Mouse (Mus musculus) MEL (cell line): ENCODE measurements around the gene 1700123O20Rik. TPM values are rescaled to one million over a fixed set of nuclear protein-coding genes. Genes with fewer than 3 reads are reported as not detected.

Experiments used
- DNase-seq: peaks from one replicate; pipeline ENCODE4 v3.0.0; 2011; ENCODE audit warnings: low read depth, low spot score
- H3K27ac ChIP-seq: 2 replicates; pipeline ENCODE4 v1.5.1; 2012; ENCODE audit warnings: low read depth, mild to moderate bottlenecking, control low read depth, low read length, moderate library complexity; ENCODE audit not compliant: control insufficient read depth
- H3K27me3 ChIP-seq, 2 experiments: fragments of 150-350 bp in 1 of 2; sonication (generic) in 1 of 2; 2 replicates each; pipeline ENCODE4 v1.6.1; 2012; ENCODE audit warnings: low read length in 2 of 2, mild to moderate bottlenecking in 2 of 2, improper control_type of control experiment in 1 of 2, moderate library complexity in 1 of 2; ENCODE audit not compliant: insufficient read depth in 2 of 2, control insufficient read depth in 1 of 2
- H3K36me3 ChIP-seq, 2 experiments: 2 replicates each; pipeline ENCODE4 v1.6.1; 2012 to 2014; ENCODE audit warnings: low read length in 2 of 2, improper control_type of control experiment in 1 of 2, inconsistent platforms in 1 of 2, mild to moderate bottlenecking in 1 of 2; ENCODE audit not compliant: insufficient read depth in 2 of 2, control insufficient read depth in 1 of 2
- H3K4me1 ChIP-seq, 2 experiments: fragments of 150-350 bp in 1 of 2; sonication (generic) in 1 of 2; 2 replicates each; pipeline ENCODE4 v1.6.1; 2012; ENCODE audit warnings: low read length in 2 of 2, improper control_type of control experiment in 1 of 2, mild to moderate bottlenecking in 1 of 2; ENCODE audit not compliant: insufficient read depth in 2 of 2, control insufficient read depth in 1 of 2
- H3K4me3 ChIP-seq, 2 experiments: fragments of 150-350 bp in 1 of 2; sonication (generic) in 1 of 2; 2 replicates each; pipeline ENCODE4 v1.5.1; 2012; ENCODE audit warnings: low read depth in 2 of 2, low read length in 2 of 2, mild to moderate bottlenecking in 2 of 2, moderate library complexity in 2 of 2, control low read depth in 1 of 2, improper control_type of control experiment in 1 of 2; ENCODE audit not compliant: control insufficient read depth in 1 of 2, insufficient read depth in 1 of 2
- H3K79me2 ChIP-seq: 2 replicates; pipeline ENCODE4 v1.6.1; 2012; ENCODE audit warnings: mild to moderate bottlenecking, low read length, moderate library complexity; ENCODE audit not compliant: control insufficient read depth, poor library complexity, insufficient read depth
- H3K9ac ChIP-seq: 2 replicates; pipeline ENCODE4 v1.6.1; 2012; ENCODE audit warnings: low read depth, mild to moderate bottlenecking, control low read depth, low read length, moderate library complexity; ENCODE audit not compliant: control insufficient read depth, poor library complexity, severe bottlenecking
- H3K9me3 ChIP-seq: fragments of 150-350 bp; sonication (generic); replicated peaks from 2 replicates; pipeline ENCODE4 v1.6.1; 2012; ENCODE audit warnings: mild to moderate bottlenecking, low read length, improper control_type of control experiment, moderate library complexity; ENCODE audit not compliant: insufficient read depth
- BHLHE40 ChIP-seq: IDR thresholded peaks from 2 replicates; pipeline ENCODE4 v1.6.1; 2012; ENCODE audit warnings: low read depth, mild to moderate bottlenecking, inconsistent platforms, low read length, improper control_type of control experiment, borderline replicate concordance
- CHD1 ChIP-seq: IDR thresholded peaks from 2 replicates; pipeline ENCODE4 v1.6.1; 2012; ENCODE audit warnings: low read depth, mild to moderate bottlenecking, inconsistent platforms, low read length, improper control_type of control experiment
- CHD2 ChIP-seq: IDR thresholded peaks from 2 replicates; pipeline ENCODE4 v1.6.1; 2011; ENCODE audit warnings: low read length, improper control_type of control experiment
- CTCF ChIP-seq, 3 experiments: IDR thresholded peaks in 2 of 3; conservative IDR thresholded peaks in 1 of 3; 2 replicates each; pipeline ENCODE4 v1.5.1; 2011 to 2012; ENCODE audit warnings: low read length in 3 of 3, low read depth in 2 of 3, mild to moderate bottlenecking in 2 of 3, improper control_type of control experiment in 1 of 3, inconsistent platforms in 1 of 3, mixed read lengths in 1 of 3, moderate library complexity in 1 of 3; ENCODE audit not compliant: control insufficient read depth in 1 of 3, insufficient read depth in 1 of 3, poor library complexity in 1 of 3, severe bottlenecking in 1 of 3
- E2F4 ChIP-seq: IDR thresholded peaks from 2 replicates; pipeline ENCODE4 v1.6.1; 2011; ENCODE audit warnings: low read depth, low read length, improper control_type of control experiment, borderline replicate concordance
- ELF1 ChIP-seq: IDR thresholded peaks from 2 replicates; pipeline ENCODE4 v1.6.1; 2014; ENCODE audit warnings: low read depth, mild to moderate bottlenecking, inconsistent platforms, low read length, improper control_type of control experiment, moderate library complexity
- EP300 ChIP-seq, 2 experiments: IDR thresholded peaks; 2 replicates each; pipeline ENCODE4 v1.6.1; 2011; ENCODE audit warnings: improper control_type of control experiment in 2 of 2, low read length in 2 of 2, low read depth in 1 of 2, mild to moderate bottlenecking in 1 of 2
- ETS1 ChIP-seq: IDR thresholded peaks from 2 replicates; pipeline ENCODE4 v1.6.1; 2012; ENCODE audit warnings: low read depth, mild to moderate bottlenecking, inconsistent platforms, low read length, improper control_type of control experiment, moderate library complexity
- GABPA ChIP-seq: IDR thresholded peaks from 2 replicates; pipeline ENCODE4 v1.6.1; 2012; ENCODE audit warnings: low read depth, mild to moderate bottlenecking, inconsistent platforms, low read length, improper control_type of control experiment, moderate library complexity
- GATA1 ChIP-seq: IDR thresholded peaks from 2 replicates; pipeline ENCODE4 v1.6.1; 2011; ENCODE audit warnings: low read depth, low read length, improper control_type of control experiment
- JUND ChIP-seq: IDR thresholded peaks from 2 replicates; pipeline ENCODE4 v1.6.1; 2011; ENCODE audit warnings: low read depth, mild to moderate bottlenecking, improper control_type of control experiment, low read length
- MAFK ChIP-seq: IDR thresholded peaks from 2 replicates; pipeline ENCODE4 v1.6.1; 2011; ENCODE audit warnings: low read depth, mild to moderate bottlenecking, low read length, improper control_type of control experiment, borderline replicate concordance
- MAZ ChIP-seq: IDR thresholded peaks from 2 replicates; pipeline ENCODE4 v1.6.1; 2012; ENCODE audit warnings: low read depth, mild to moderate bottlenecking, inconsistent platforms, low read length, improper control_type of control experiment
- MYB ChIP-seq: IDR thresholded peaks from 2 replicates; pipeline ENCODE4 v1.6.1; 2011; ENCODE audit warnings: mild to moderate bottlenecking, low read depth, low read length, improper control_type of control experiment
- MYC ChIP-seq: IDR thresholded peaks from 2 replicates; pipeline ENCODE4 v1.6.1; 2011; ENCODE audit warnings: low read depth, mild to moderate bottlenecking, low read length, improper control_type of control experiment, moderate library complexity
- POLR2AphosphoS5 ChIP-seq: IDR thresholded peaks from 2 replicates; pipeline ENCODE4 v1.6.1; 2012; ENCODE audit warnings: low read depth, borderline replicate concordance, mild to moderate bottlenecking, inconsistent platforms, low read length, moderate library complexity, mixed read lengths
- RAD21 ChIP-seq: IDR thresholded peaks from 2 replicates; pipeline ENCODE4 v1.6.1; 2011; ENCODE audit warnings: mild to moderate bottlenecking, low read depth, low read length, improper control_type of control experiment
- RCOR1 ChIP-seq: IDR thresholded peaks from 2 replicates; pipeline ENCODE4 v1.6.1; 2012; ENCODE audit warnings: low read depth, mild to moderate bottlenecking, inconsistent platforms, low read length, improper control_type of control experiment
- SIN3A ChIP-seq: IDR thresholded peaks from 2 replicates; pipeline ENCODE4 v1.6.1; 2012; ENCODE audit warnings: low read length, improper control_type of control experiment, inconsistent platforms
- TCF12 ChIP-seq: IDR thresholded peaks from 2 replicates; pipeline ENCODE4 v1.6.1; 2014; ENCODE audit warnings: low read depth, mild to moderate bottlenecking, inconsistent platforms, low read length, improper control_type of control experiment, moderate library complexity
- UBTF ChIP-seq: IDR thresholded peaks from 2 replicates; pipeline ENCODE4 v1.6.1; 2012; ENCODE audit warnings: low read depth, mild to moderate bottlenecking, inconsistent platforms, low read length, improper control_type of control experiment, moderate library complexity, borderline replicate concordance; ENCODE audit not compliant: insufficient read depth
- USF1 ChIP-seq: IDR thresholded peaks from 2 replicates; pipeline ENCODE4 v1.6.1; 2014; ENCODE audit warnings: low read depth, mild to moderate bottlenecking, inconsistent platforms, low read length, improper control_type of control experiment, moderate library complexity
- ZKSCAN1 ChIP-seq: IDR thresholded peaks from 2 replicates; pipeline ENCODE4 v1.6.1; 2012; ENCODE audit warnings: low read depth, mild to moderate bottlenecking, inconsistent platforms, low read length, improper control_type of control experiment, moderate library complexity
- ZNF384 ChIP-seq: IDR thresholded peaks from 2 replicates; pipeline ENCODE4 v1.6.1; 2012; ENCODE audit warnings: low read depth, mild to moderate bottlenecking, inconsistent platforms, low read length, improper control_type of control experiment
- polyA plus RNA-seq, 2 experiments: library from polyadenylated mRNA; stranded (reverse) in 1 of 2; unstranded in 1 of 2; fragments of >175 nt in 1 of 2; fragments of >200 nt in 1 of 2; gene quantifications; 2 replicates each; pipeline versions ENCODE4 v1.2.1 to v1.2.4; 2012; ENCODE audit warnings: low replicate concordance in 2 of 2, low read depth in 1 of 2; ENCODE audit not compliant: insufficient read length in 2 of 2, insufficient read depth in 1 of 2, missing spikeins in 1 of 2
- total RNA-seq: library from RNA; depleted of rRNA; stranded (reverse); fragments of 300-350 nt; gene quantifications from 2 replicates; pipeline ENCODE4 v1.2.3, GENCODE M21; 2012

The 1700123O20Rik gene
- total and polyA plus RNA-seq, 3 experiments: 44.2 to 72.8 TPM; not detected in 1

GRCm38 (mm10) chr14:54682396-54682795 is 3.6 kb upstream of the 1700123O20Rik start:
- Histone ChIP-seq H3K9me3 (no peaks in the 10 kb centered on the region), H3K27me3 (no peaks in the 10 kb centered on the region), H3K27ac (no peak overlapping the region), H3K9ac (no peak overlapping the region), H3K4me1 (peaks cover 0 to 2% of the 10 kb centered on the region in 2 experiments; a peak in 2 of 4 replicates)
- TF ChIP-seq UBTF: no peak
- TF ChIP-seq MAZ: no peak
- TF ChIP-seq CHD1: no peak
- TF ChIP-seq ZNF384: no peak
- TF ChIP-seq USF1: no peak
- no peak for TF ChIP-seq CTCF (IDR thresholded peaks at IDR 0.05 in 2 of 3, conservative IDR thresholded peaks at IDR 0.05 in 1 of 3; ENCODE audit: control insufficient read depth in 1 of 3, insufficient read depth in 1 of 3, low read depth in 2 of 3, low read length in 3 of 3, poor library complexity in 1 of 3, severe bottlenecking in 1 of 3)
- no peak for TF ChIP-seq MYC
- TF ChIP-seq, all 39 proteins: peak for 0
- DNase-seq: no peak
- H3K79me2 ChIP-seq: peaks cover 34% of the 10 kb centered on the region
- H3K4me3 ChIP-seq: no peak overlapping the region
- peaks cover 9 to 20% of the 10 kb centered on the region in 2 experiments for H3K36me3 ChIP-seq

- H3K27me3 ChIP-seq: no peaks in the 10 kb centered on the region
- H3K36me3 ChIP-seq: peaks cover 1 to 27% of the 10 kb centered on the region in 2 experiments
- peak overlapping the region; percentile 97 for H3K27ac ChIP-seq
- peaks cover 2 to 8% of the 10 kb centered on the region in 2 experiments; a peak in 3 of 4 replicates for H3K4me1 ChIP-seq
- peaks cover 51% of the 10 kb centered on the region for H3K79me2 ChIP-seq
- H3K9me3 ChIP-seq: no peaks in the 10 kb centered on the region
- TF ChIP-seq EP300 (IDR thresholded peaks at IDR 0.05; ENCODE audit: low read depth in 1 of 2, low read length in 2 of 2): peak in 1 of 2 experiments; percentile 48; a peak in 1 of 4 replicates
- TF ChIP-seq GATA1: no peak
- TF ChIP-seq MYB: peak; percentile 67
- no peak for DNase-seq
- H3K4me3 ChIP-seq: peak overlapping the region; percentile 66 to 79
- H3K9ac ChIP-seq: peak overlapping the region; percentile 93
Observed at GRCm38 (mm10) chr14:54685471-54685870, 545 bp upstream of the 1700123O20Rik start.

GRCm38 (mm10) chr14:54686522-54687143 is 617 bp downstream of the 1700123O20Rik start, which contains the start of gene Acin1:
Gene Acin1 (minus strand): TSS chr14:54686931.
- Histone ChIP-seq H3K9ac (peak within 1 kb of the TSS; percentile 93), H3K4me3 (peak within 1 kb of the TSS; percentile 79 to 98), H3K4me1 (peaks cover 2 to 8% of the 10 kb centered on the region in 2 experiments; a peak in 3 of 4 replicates), H3K27me3 (no peaks in the 10 kb centered on the region), H3K9me3 (no peaks in the 10 kb centered on the region), H3K79me2 (peaks cover 51% of the 10 kb centered on the region), H3K27ac (peak within 1 kb of the TSS; percentile 97), H3K36me3 (peaks cover 1 to 27% of the 10 kb centered on the region in 2 experiments)
- peak; percentile 99 for DNase-seq
- TF ChIP-seq ELF1 (peak; percentile 87), ETS1 (peak; percentile 68), E2F4 (no peak), JUND (no peak), ZKSCAN1 (no peak), RCOR1 (0 out of 2 replicates have a peak, but pooled peaks have one; percentile 9), MAFK (no peak), TCF12 (peak; percentile 71), UBTF (no peak), CHD2 (peak; percentile 19; the same call in 1 of the 2 replicates), GABPA (no peak), POLR2AphosphoS5 (no peak), RAD21 (no peak), BHLHE40 (no peak), EP300 (IDR thresholded peaks at IDR 0.05; ENCODE audit: low read depth in 1 of 2, low read length in 2 of 2) (peak in 1 of 2 experiments; percentile 43; a peak in 1 of 4 replicates), SIN3A (peak; percentile 87), CTCF (IDR thresholded peaks at IDR 0.05 in 2 of 3, conservative IDR thresholded peaks at IDR 0.05 in 1 of 3; ENCODE audit: control insufficient read depth in 1 of 3, insufficient read depth in 1 of 3, low read depth in 2 of 3, low read length in 3 of 3, poor library complexity in 1 of 3, severe bottlenecking in 1 of 3) (no peak)
